Mouse (Mus musculus) kidney, postnatal 4 days (tissue): ENCODE results near the gene Cbx4.
"Not testable (repeated sequence)": the region's sequence is repeated elsewhere in the genome, so short reads cannot be mapped to it uniquely, and the experiment has no call there.

Experiments
- DNase-seq, 2 experiments: peaks; one replicate each; pipeline ENCODE4 v3.0.0; 2021; ENCODE audit warnings: mixed read lengths in 2 of 2

Cbx4 gene

GRCm38 (mm10) chr11:119109415-119110071 is 23.5 kb upstream of the Cbx4 start:
- DNase-seq = peak in 1 of 2 experiments; percentile 43

GRCm38 (mm10) chr11:119108573-119109263 is 22.7 kb upstream of the Cbx4 start:
- DNase-seq = no peak

- peak; percentile 45 to 69 for DNase-seq
These were observed 20.3 kb upstream of the Cbx4 start for GRCm38 (mm10) chr11:119106289-119106688.

GRCm38 (mm10) chr11:119105748-119106147 is 19.7 kb upstream of the Cbx4 start:
- peak in 1 of 2 experiments; percentile 14 for DNase-seq

- no peak for DNase-seq
These were observed 19.1 kb upstream of the Cbx4 start for GRCm38 (mm10) chr11:119105071-119105609.

GRCm38 (mm10) chr11:119103991-119104390 is 18.0 kb upstream of the Cbx4 start:
- DNase-seq = no peak

GRCm38 (mm10) chr11:119100355-119100754 is 14.3 kb upstream of the Cbx4 start:
- not testable (repeated sequence) for DNase-seq

GRCm38 (mm10) chr11:119098202-119098601 is 12.2 kb upstream of the Cbx4 start:
- no peak for DNase-seq

- DNase-seq = no peak
These were observed 9.4 kb upstream of the Cbx4 start for GRCm38 (mm10) chr11:119095441-119095840.

GRCm38 (mm10) chr11:119093322-119093721 is 7.3 kb upstream of the Cbx4 start:
- no peak for DNase-seq

GRCm38 (mm10) chr11:119092286-119092685 is 6.3 kb upstream of the Cbx4 start:
- no peak for DNase-seq

GRCm38 (mm10) chr11:119091598-119091991 is 5.6 kb upstream of the Cbx4 start:
- DNase-seq = peak; percentile 74 to 80

- peak; percentile 80 to 88 for DNase-seq
These were observed 5.1 kb upstream of the Cbx4 start for GRCm38 (mm10) chr11:119090961-119091597.

GRCm38 (mm10) chr11:119090076-119090960 is 4.3 kb upstream of the Cbx4 start:
- DNase-seq = peak; percentile 46 to 59

GRCm38 (mm10) chr11:119089235-119090075 is 3.4 kb upstream of the Cbx4 start:
- peak; percentile 38 to 50 for DNase-seq

- DNase-seq = peak; percentile 61 to 75
These were observed 2.6 kb upstream of the Cbx4 start for GRCm38 (mm10) chr11:119088391-119089234.

- peak; percentile 48 to 62 for DNase-seq
These were observed 1.5 kb upstream of the Cbx4 start for GRCm38 (mm10) chr11:119087301-119088082.

- peak; percentile 77 to 87 for DNase-seq
These were observed 550 bp downstream of the Cbx4 start for GRCm38 (mm10) chr11:119085279-119086062.
